Mouse (Mus musculus) adrenal gland, postnatal 0 days (tissue): ENCODE data around the gene Dhrs7b. TPM values are rescaled to one million over a fixed set of nuclear protein-coding genes. Genes with fewer than 3 reads are reported as not detected.

Experiments
- polyA plus RNA-seq: library from polyadenylated mRNA; unstranded; fragments of >200 nt; fragmentation: Nextera tagmentation; extraction: Ambion mirVana; gene quantifications from 2 replicates; pipeline ENCODE4 v1.2.1, GENCODE M21; 2015

The Dhrs7b gene
- polyA plus RNA-seq = 50.2 and 51.8 TPM in 2 replicates

GRCm38 (mm10) chr11:60830433-60831052 is at the start of gene Dhrs7b:
TSS of gene Dhrs7b (plus strand) at chr11:60830631.

DNA sequence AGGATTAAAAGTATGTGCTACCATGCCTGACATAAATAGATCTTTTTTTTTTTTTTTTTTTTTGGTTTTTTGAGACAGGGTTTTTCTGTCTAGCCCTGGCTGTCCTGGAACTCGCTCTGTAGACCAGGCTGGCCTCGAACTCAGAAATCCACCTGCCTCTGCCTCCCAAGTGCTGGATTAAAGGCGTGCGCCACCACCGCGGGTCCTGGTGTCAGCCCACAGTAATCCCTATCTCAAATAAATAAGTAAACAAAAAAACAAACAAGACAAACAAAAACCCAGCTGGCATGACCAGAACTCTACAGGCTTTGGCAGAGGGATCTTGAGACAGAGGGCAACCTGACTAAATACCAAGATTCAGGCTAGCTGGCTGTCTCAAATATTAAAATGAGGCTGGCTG is 18.8 kb upstream of the Dhrs7b start, which contains the start of gene Shmt1:
Shmt1 (minus strand) TSS at position 101 of the 400 bp plus-strand sequence.

GRCm38 (mm10) chr11:60878675-60879294 is 48.4 kb downstream of the Dhrs7b start, which contains the start of gene Tmem11:
TSS of gene Tmem11 (minus strand) at chr11:60879272.

Other genes with a start within 250 kb of the Dhrs7b start
- 19.4 and 21.3 TPM in 2 replicates for gene Llgl1, start 130.9 kb upstream of the Dhrs7b start, polyA plus RNA-seq
- gene Flii, start 103.4 kb upstream of the Dhrs7b start, polyA plus RNA-seq = 45.0 and 63.2 TPM in 2 replicates
- gene Mief2, start 102.2 kb upstream of the Dhrs7b start, polyA plus RNA-seq = 10.6 and 21.4 TPM in 2 replicates
- gene Top3a, start 53.3 kb upstream of the Dhrs7b start, polyA plus RNA-seq = 5.9 and 9.2 TPM in 2 replicates
- gene Smcr8, start 53.1 kb upstream of the Dhrs7b start, polyA plus RNA-seq = 1.8 and 2.3 TPM in 2 replicates
- 27.4 and 79.2 TPM in 2 replicates for gene Shmt1, start 18.9 kb upstream of the Dhrs7b start, polyA plus RNA-seq
- 52.7 and 52.9 TPM in 2 replicates for gene Tmem11, start 48.6 kb downstream of the Dhrs7b start, polyA plus RNA-seq
- 11.1 and 12.3 TPM in 2 replicates for gene Natd1, start 84.1 kb downstream of the Dhrs7b start, polyA plus RNA-seq
- gene Map2k3, start 101.4 kb downstream of the Dhrs7b start, polyA plus RNA-seq = 47.7 and 99.6 TPM in 2 replicates
- gene Kcnj12, start 191.9 kb downstream of the Dhrs7b start, polyA plus RNA-seq = 1.4 and 2.2 TPM in 2 replicates